Comparison of ENCODE assay signal across 8 mouse cellular contexts in genomic region chr2:91958701-91959457, GRCm38 (mm10). TPM values are rescaled to one million over a fixed set of nuclear protein-coding genes. Genes with fewer than 3 reads are reported as not detected.
DNase-seq lines count a peak whose midpoint lies in the region; ATAC-seq and TF ChIP-seq lines count a peak whose summit lies in the region.

No protein-coding gene starts in this region.

- H3K9ac ChIP-seq in midbrain, embryonic 15.5 days: no peak overlapping the region
- 0 out of 2 replicates have a peak overlapping the region, but pooled peaks have one; percentile 2 for H3K9ac ChIP-seq in liver, embryonic 16.5 days (ENCODE audit: low read depth, low read length)

- H3K27ac ChIP-seq in midbrain, embryonic 10.5 days (replicated peaks): no peak overlapping the region
- H3K27ac ChIP-seq in midbrain, embryonic 15.5 days: no peak overlapping the region
- H3K27ac ChIP-seq in liver, embryonic 16.5 days (ENCODE audit: low read length): no peak overlapping the region
- peak overlapping the region; percentile 24 for H3K27ac ChIP-seq in small intestine, adult 2 months (ENCODE audit: insufficient read depth, low read depth, low read length)

- 0 out of 2 replicates have a peak, but pooled peaks cover 7% of the 10 kb centered on the region for H3K36me3 ChIP-seq in midbrain, embryonic 10.5 days
- no peaks in the 10 kb centered on the region for H3K36me3 ChIP-seq in midbrain, embryonic 15.5 days (replicated peaks)
- H3K36me3 ChIP-seq in liver, embryonic 16.5 days (ENCODE audit: control insufficient read depth, insufficient read depth): no peaks in the 10 kb centered on the region
- peaks cover 2% of the 10 kb centered on the region; the same call in 1 of the 2 replicates for H3K36me3 ChIP-seq in small intestine, adult 2 months (ENCODE audit: control insufficient read depth, insufficient read depth, low read length)

- intact Hi-C loops in heart, postnatal 14 days (cut with DNase I): loop anchor here (2.0 kb wide), 1 partner anchor 14 kb away; the partner anchor contains the start of gene Gm9821

- no peak for ATAC-seq in midbrain, embryonic 15.5 days (replicated peaks)
- ATAC-seq in liver, embryonic 16.5 days (ENCODE audit: low read depth): no peak

- H3K9me3 ChIP-seq in midbrain, embryonic 10.5 days (replicated peaks): no peaks in the 10 kb centered on the region
- no peaks in the 10 kb centered on the region for H3K9me3 ChIP-seq in midbrain, embryonic 15.5 days
- H3K9me3 ChIP-seq in liver, embryonic 16.5 days (replicated peaks; ENCODE audit: control insufficient read depth, low read length): no peaks in the 10 kb centered on the region

- no peak overlapping the region for H3K4me3 ChIP-seq in midbrain, embryonic 10.5 days
- no peak overlapping the region for H3K4me3 ChIP-seq in midbrain, embryonic 15.5 days
- no peak overlapping the region for H3K4me3 ChIP-seq in liver, embryonic 16.5 days (ENCODE audit: low read depth, low read length)
- no peak overlapping the region for H3K4me3 ChIP-seq in small intestine, adult 2 months (ENCODE audit: low read depth, low read length)

- H3K27me3 ChIP-seq in midbrain, embryonic 10.5 days (ENCODE audit: low read depth, poor library complexity, severe bottlenecking): peaks cover 1% of the 10 kb centered on the region; the same call in 1 of the 2 replicates
- no peaks in the 10 kb centered on the region for H3K27me3 ChIP-seq in midbrain, embryonic 15.5 days (replicated peaks)
- no peaks in the 10 kb centered on the region for H3K27me3 ChIP-seq in liver, embryonic 16.5 days (ENCODE audit: control insufficient read depth, insufficient read depth, low read depth, low read length)
- H3K27me3 ChIP-seq in small intestine, adult 2 months (ENCODE audit: control insufficient read depth, insufficient read depth, low read length): no peaks in the 10 kb centered on the region

- no peak overlapping the region for H3K4me2 ChIP-seq in midbrain, embryonic 15.5 days
- 0 out of 2 replicates have a peak overlapping the region, but pooled peaks have one; percentile 4 for H3K4me2 ChIP-seq in liver, embryonic 16.5 days (ENCODE audit: low read depth, low read length)

- TF ChIP-seq CTCF in small intestine, adult 2 months (IDR thresholded peaks at IDR 0.05; ENCODE audit: extremely low read depth, insufficient read length, insufficient replicate concordance, low read depth, low read length): peak; percentile 67; the same call in 1 of the 2 replicates

- WGBS in midbrain, embryonic 10.5 days: 58% methylated on average over 10 of the region's 10 CpGs
- 53% methylated on average over 10 of the region's 10 CpGs for WGBS in midbrain, embryonic 15.5 days
- 38% methylated on average over 10 of the region's 10 CpGs for WGBS in liver, embryonic 16.5 days (ENCODE audit: insufficient replicate concordance)
- 27% methylated on average over 10 of the region's 10 CpGs for WGBS in small intestine, adult 2 months

- TF ChIP-seq POLR2A in small intestine, adult 2 months (IDR thresholded peaks at IDR 0.05; ENCODE audit: low read depth, low read length): no peak

- peak; percentile 59 for DNase-seq in midbrain, embryonic 10.5 days (ENCODE audit: low spot score)
- peak; percentile 67 for DNase-seq in R1 (ENCODE audit: low read depth, low spot score)
- peak; percentile 65 to 79 for DNase-seq in cerebellum, postnatal 14 days
- DNase-seq in heart, postnatal 14 days: peak; percentile 67 to 77
- no peak for DNase-seq in yolk sac, embryonic 10.5 days (ENCODE audit: low spot score)

- peaks cover 61% of the 10 kb centered on the region for H3K4me1 ChIP-seq in midbrain, embryonic 10.5 days
- H3K4me1 ChIP-seq in midbrain, embryonic 15.5 days: peaks cover 27% of the 10 kb centered on the region
- H3K4me1 ChIP-seq in liver, embryonic 16.5 days (ENCODE audit: control insufficient read depth, low read depth, low read length): peaks cover 77% of the 10 kb centered on the region
- peaks cover 54% of the 10 kb centered on the region for H3K4me1 ChIP-seq in small intestine, adult 2 months (ENCODE audit: control insufficient read depth, insufficient read depth, insufficient read length, low read length)

RNA-seq across cellular contexts. Expression of gene Gm9821, which starts 13.4 kb away (rescaled TPM):
- polyA plus RNA-seq in midbrain, embryonic 10.5 days (2016; fragmentation: Nextera tagmentation; extraction: Ambion mirVana): 0.12 and 0.19 TPM in 2 replicates
- polyA plus RNA-seq in midbrain, embryonic 15.5 days (2015; fragmentation: Nextera tagmentation; extraction: Ambion mirVana): 0.20 and 0.31 TPM in 2 replicates
- total RNA-seq in heart, postnatal 14 days (2021): not detected
- 0.68 and 1.0 TPM in 2 replicates for polyA plus RNA-seq in liver, embryonic 16.5 days (2015; fragmentation: Nextera tagmentation; extraction: Ambion mirVana)
- not detected in 2 replicates for polyA plus RNA-seq in small intestine, adult 2 months (2012; rRNA removed)

RNA-seq across cellular contexts. Expression of gene Dgkz, which starts 16.8 kb away (rescaled TPM):
- polyA plus RNA-seq in midbrain, embryonic 10.5 days (2016; fragmentation: Nextera tagmentation; extraction: Ambion mirVana): 28.3 and 35.0 TPM in 2 replicates
- 32.2 and 36.1 TPM in 2 replicates for polyA plus RNA-seq in midbrain, embryonic 15.5 days (2015; fragmentation: Nextera tagmentation; extraction: Ambion mirVana)
- 10 to 100 TPM; 62.3 to 63.1 TPM for total RNA-seq in heart, postnatal 14 days (2021)
- 20.2 and 24.1 TPM in 2 replicates for polyA plus RNA-seq in liver, embryonic 16.5 days (2015; fragmentation: Nextera tagmentation; extraction: Ambion mirVana)
- 165 and 295 TPM in 2 replicates for polyA plus RNA-seq in small intestine, adult 2 months (2012; rRNA removed)

RNA-seq across cellular contexts. Expression of gene Mdk, which starts 26.8 kb away (rescaled TPM):
- 1,290 and 1,659 TPM in 2 replicates for polyA plus RNA-seq in midbrain, embryonic 10.5 days (2016; fragmentation: Nextera tagmentation; extraction: Ambion mirVana)
- 132 and 158 TPM in 2 replicates for polyA plus RNA-seq in midbrain, embryonic 15.5 days (2015; fragmentation: Nextera tagmentation; extraction: Ambion mirVana)
- total RNA-seq in heart, postnatal 14 days (2021): 10 to 100 TPM; 15.7 to 16.8 TPM
- 12.6 and 15.2 TPM in 2 replicates for polyA plus RNA-seq in liver, embryonic 16.5 days (2015; fragmentation: Nextera tagmentation; extraction: Ambion mirVana)
- polyA plus RNA-seq in small intestine, adult 2 months (2012; rRNA removed): 2.4 and 5.9 TPM in 2 replicates

RNA-seq across cellular contexts. Expression of gene Chrm4, which starts 31.8 kb away (rescaled TPM):
- polyA plus RNA-seq in midbrain, embryonic 10.5 days (2016; fragmentation: Nextera tagmentation; extraction: Ambion mirVana): 0.81 and 1.0 TPM in 2 replicates
- 0.57 and 0.66 TPM in 2 replicates for polyA plus RNA-seq in midbrain, embryonic 15.5 days (2015; fragmentation: Nextera tagmentation; extraction: Ambion mirVana)
- not detected for total RNA-seq in heart, postnatal 14 days (2021)
- 0.06 TPM in 1 of 2 replicates, not detected in the other for polyA plus RNA-seq in liver, embryonic 16.5 days (2015; fragmentation: Nextera tagmentation; extraction: Ambion mirVana)
- polyA plus RNA-seq in small intestine, adult 2 months (2012; rRNA removed): 2.2 and 2.9 TPM in 2 replicates
